Mouse (Mus musculus) olfactory bulb, adult 2 months (tissue): ENCODE data around the gene Actr1b. TPM values are rescaled to one million over a fixed set of nuclear protein-coding genes. Genes with fewer than 3 reads are reported as not detected.

Experiments
- H3K27ac ChIP-seq: fragments of 200-500 bp; 2 replicates; pipeline ENCODE4 v1.5.1; 2012; ENCODE audit warnings: low read depth, low read length; ENCODE audit not compliant: insufficient read depth
- H3K4me1 ChIP-seq: fragments of 200-500 bp; 2 replicates; pipeline ENCODE4 v1.6.1; 2012; ENCODE audit warnings: low read length; ENCODE audit not compliant: control insufficient read depth, insufficient read depth
- H3K4me3 ChIP-seq: fragments of 200-500 bp; 2 replicates; pipeline ENCODE4 v1.5.1; 2012; ENCODE audit warnings: mild to moderate bottlenecking, low read depth, low read length, moderate library complexity; ENCODE audit not compliant: insufficient read depth
- CTCF ChIP-seq: fragments of 200-500 bp; IDR thresholded peaks from 2 replicates; pipeline ENCODE4 v1.5.1; 2012; ENCODE audit warnings: low read depth, mild to moderate bottlenecking, low read length, moderate library complexity; ENCODE audit not compliant: insufficient read depth
- POLR2A ChIP-seq: fragments of 200-500 bp; IDR thresholded peaks from 2 replicates; pipeline ENCODE4 v1.6.1; 2012; ENCODE audit warnings: mild to moderate bottlenecking, low read depth, low read length, moderate library complexity; ENCODE audit not compliant: insufficient read depth
- WGBS: fragments of 180-500 bp; shearing (Covaris S2); methylation state at CpG from one replicate; pipeline ENCODE4 v1.1.7; 2018; 5-methylcytosine and 5-hydroxymethylcytosine counted together
- polyA plus RNA-seq: library from polyadenylated mRNA; stranded (reverse); fragments of >200 nt; gene quantifications from 2 replicates; pipeline ENCODE4 v1.2.4, GENCODE M21; 2012; ENCODE audit warnings: low replicate concordance; ENCODE audit not compliant: missing spikeins, insufficient read depth, insufficient read length

Gene Actr1b
- polyA plus RNA-seq, 1 experiment, result not detected

DNA sequence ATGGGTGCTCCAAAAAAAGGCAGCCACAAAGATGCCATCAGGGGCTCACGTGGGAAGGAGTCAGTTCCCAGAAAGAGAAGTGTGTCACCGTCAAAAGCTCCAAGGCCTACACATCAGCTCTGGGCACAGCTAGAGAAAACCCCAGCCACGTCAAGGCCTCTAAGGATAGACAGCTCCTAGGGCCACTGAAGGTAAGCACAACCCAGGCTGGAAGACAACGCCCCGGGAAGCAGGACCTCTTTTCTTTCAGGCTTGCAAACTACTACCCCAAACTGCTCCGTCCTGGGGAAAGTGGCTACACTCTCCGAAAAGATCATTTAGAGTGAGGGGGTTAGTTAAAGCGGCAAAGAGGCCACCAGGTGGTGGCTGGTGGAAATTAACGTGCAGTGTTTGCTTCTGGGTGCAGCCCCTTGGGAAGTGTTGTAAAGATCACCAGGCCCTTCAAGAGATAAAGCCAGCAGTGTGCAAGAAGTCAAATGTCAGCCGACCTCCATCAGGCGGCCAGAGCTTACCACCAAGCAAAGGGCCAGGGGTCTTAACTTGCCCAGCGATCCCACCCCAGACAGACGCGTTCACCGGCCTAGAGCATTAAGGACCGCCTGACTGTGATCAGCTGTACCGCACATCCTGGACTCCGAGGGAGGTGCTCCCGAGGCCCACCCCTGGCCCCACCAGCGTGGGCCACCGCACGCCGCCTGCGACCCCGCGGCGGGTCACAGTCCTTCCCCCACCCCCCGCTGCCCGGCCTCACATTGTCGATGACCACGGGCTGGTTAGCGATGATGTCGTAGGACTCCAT, 5.0 kb downstream of the Actr1b start:
- Histone ChIP-seq H3K27ac (peak overlapping the region; percentile 52), H3K4me1 (peaks cover 26% of the 10 kb centered on the region), H3K4me3 (peak overlapping the region; percentile 92)
- under 1% methylated on average over 33 of the region's 33 CpGs for WGBS
- TF ChIP-seq CTCF, result no peak
- TF ChIP-seq POLR2A, result no peak

DNA sequence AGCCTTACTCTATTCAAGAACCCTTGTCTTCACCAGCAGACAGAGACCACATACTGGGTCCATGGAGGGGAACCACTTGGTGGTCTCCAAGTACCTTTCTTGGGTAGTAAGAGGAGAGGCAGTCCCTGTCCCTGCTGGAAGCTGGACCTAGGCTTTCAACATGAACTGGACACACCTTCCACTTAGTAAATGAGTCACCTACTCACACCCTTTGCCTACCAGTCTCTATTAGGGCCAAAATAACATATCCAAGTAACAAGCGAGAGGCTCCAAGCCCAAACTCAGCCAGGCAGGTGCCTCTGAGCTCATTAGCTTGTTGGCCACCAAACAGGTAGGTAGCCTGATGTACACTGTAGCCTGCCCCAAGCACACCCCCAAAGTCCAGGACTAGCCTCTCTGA, 5.6 kb downstream of the Actr1b start:
- peaks cover 26% of the 10 kb centered on the region for H3K4me1 ChIP-seq
- no peak for TF ChIP-seq CTCF
- no peak for TF ChIP-seq POLR2A
- H3K27ac ChIP-seq, result no peak overlapping the region
- WGBS, result 65% methylated on average over 1 of the region's 1 CpGs
- peak overlapping the region; percentile 92 for H3K4me3 ChIP-seq

DNA sequence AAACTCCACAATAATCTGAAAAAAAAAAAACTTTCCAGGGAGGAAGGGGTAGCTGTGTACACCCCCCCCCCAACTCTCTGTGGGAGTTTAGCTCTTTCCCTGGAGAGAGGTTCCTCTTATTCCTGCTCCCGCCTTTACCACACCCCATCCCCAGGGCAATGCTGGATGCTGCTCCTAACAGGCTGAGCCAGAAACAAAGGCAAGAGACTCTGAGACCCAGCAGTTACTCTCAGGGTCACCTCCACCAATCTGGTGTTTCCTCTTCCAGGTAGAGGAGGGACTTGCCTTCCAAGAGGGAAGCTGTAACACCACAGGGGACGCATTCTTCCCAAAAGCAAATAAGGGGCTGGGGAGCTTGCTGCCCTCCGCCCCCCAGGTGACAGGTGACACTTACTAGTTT, 6.4 kb downstream of the Actr1b start:
- WGBS, result 74% methylated on average over 3 of the region's 3 CpGs
- Histone ChIP-seq H3K4me1 (peaks cover 26% of the 10 kb centered on the region), H3K4me3 (no peak overlapping the region), H3K27ac (no peak overlapping the region)
- TF ChIP-seq POLR2A, result no peak

DNA sequence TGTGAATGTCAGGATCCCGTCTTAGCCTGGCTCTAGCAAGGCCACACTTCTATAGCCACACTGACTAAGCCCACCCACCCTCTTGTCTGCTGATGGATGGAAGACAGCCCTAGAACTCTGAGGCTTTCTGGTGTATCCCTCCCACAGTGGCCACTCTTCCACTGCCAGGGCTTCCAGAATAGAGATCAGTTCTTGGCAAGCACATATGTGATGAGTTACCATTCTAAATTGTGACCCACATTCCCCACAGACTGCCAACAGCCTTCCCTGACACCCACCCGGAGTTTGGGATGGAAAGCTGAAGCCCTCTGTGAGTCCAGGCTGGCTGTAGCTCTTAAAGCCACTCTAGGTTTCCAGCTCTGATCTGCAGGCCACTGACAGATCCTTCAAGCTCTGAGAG, 7.1 kb downstream of the Actr1b start:
- Histone ChIP-seq H3K4me3 (no peak overlapping the region), H3K4me1 (peaks cover 26% of the 10 kb centered on the region), H3K27ac (no peak overlapping the region)
- WGBS, result 58% methylated on average over 2 of the region's 2 CpGs
- no peak for TF ChIP-seq POLR2A
- no peak for TF ChIP-seq CTCF

DNA sequence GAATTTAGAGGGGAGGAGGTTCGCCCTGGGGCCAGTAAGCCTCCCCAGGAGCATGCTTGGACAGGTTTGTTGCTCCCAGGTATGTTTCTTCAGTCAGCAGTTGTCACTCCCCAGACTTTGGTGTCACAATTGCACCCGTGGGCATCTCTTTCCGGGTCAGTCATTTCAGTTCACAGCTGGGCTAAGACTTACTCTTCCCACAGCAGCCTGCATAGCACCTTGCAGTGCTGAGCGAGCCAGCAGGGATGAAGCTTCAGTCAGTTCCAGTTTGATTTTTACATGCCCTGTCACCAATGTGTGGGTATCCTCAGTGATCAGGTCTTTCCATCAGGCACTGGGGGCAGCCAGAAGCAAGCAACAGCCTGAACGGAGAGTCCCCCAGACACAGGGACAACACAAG, 17.2 kb downstream of the Actr1b start:
- TF ChIP-seq CTCF (no peak), POLR2A (no peak)
- Histone ChIP-seq H3K4me3 (no peak overlapping the region), H3K27ac (no peak overlapping the region), H3K4me1 (peaks cover 2% of the 10 kb centered on the region)
- WGBS, result 75% methylated on average over 5 of the region's 5 CpGs

DNA sequence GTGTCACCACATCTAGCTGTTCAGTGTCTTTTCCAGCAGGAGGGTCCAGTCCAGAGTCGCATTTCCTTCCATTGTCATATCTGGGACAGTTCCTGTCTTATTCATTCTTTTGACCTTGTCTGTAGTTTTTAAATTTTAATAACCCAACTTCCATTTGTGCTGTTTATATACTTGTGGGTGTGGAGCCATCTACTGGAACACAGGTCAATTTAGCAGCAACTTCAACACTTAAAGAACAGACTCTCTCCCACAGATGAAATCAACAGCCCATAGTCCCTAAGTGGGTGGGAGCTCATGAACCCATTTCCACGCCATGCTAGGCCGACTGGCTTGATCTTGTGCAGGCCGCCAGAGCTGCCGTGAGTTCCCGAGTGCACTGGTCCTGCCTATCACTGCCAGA, 17.8 kb downstream of the Actr1b start:
- TF ChIP-seq CTCF (no peak), POLR2A (no peak)
- Histone ChIP-seq H3K27ac (no peak overlapping the region), H3K4me3 (no peak overlapping the region), H3K4me1 (peaks cover 2% of the 10 kb centered on the region)
- 71% methylated on average over 6 of the region's 6 CpGs for WGBS

DNA sequence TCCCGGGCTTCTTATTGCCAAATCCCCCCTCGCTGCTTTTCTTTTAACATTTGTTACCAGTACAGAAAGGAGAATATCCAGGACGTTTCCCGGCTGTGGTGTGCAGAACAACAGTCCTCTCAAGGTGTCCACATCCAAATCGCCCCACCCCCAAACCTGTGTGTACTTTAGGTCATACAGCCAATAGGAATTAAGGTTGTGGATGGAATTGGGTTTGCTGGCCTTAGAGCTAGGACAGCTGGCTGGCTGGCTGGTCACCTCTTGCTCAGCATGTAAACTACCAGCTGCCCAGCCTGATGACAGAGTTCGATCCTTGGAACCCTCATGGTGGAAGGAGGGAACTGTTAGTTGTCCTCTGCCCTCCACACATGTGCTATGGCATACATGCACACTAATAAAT, 19.4 kb downstream of the Actr1b start:
- Histone ChIP-seq H3K4me3 (no peak overlapping the region), H3K27ac (no peak overlapping the region), H3K4me1 (peaks cover 2% of the 10 kb centered on the region)
- 88% methylated on average over 6 of the region's 6 CpGs for WGBS
- TF ChIP-seq POLR2A (no peak), CTCF (no peak)

DNA sequence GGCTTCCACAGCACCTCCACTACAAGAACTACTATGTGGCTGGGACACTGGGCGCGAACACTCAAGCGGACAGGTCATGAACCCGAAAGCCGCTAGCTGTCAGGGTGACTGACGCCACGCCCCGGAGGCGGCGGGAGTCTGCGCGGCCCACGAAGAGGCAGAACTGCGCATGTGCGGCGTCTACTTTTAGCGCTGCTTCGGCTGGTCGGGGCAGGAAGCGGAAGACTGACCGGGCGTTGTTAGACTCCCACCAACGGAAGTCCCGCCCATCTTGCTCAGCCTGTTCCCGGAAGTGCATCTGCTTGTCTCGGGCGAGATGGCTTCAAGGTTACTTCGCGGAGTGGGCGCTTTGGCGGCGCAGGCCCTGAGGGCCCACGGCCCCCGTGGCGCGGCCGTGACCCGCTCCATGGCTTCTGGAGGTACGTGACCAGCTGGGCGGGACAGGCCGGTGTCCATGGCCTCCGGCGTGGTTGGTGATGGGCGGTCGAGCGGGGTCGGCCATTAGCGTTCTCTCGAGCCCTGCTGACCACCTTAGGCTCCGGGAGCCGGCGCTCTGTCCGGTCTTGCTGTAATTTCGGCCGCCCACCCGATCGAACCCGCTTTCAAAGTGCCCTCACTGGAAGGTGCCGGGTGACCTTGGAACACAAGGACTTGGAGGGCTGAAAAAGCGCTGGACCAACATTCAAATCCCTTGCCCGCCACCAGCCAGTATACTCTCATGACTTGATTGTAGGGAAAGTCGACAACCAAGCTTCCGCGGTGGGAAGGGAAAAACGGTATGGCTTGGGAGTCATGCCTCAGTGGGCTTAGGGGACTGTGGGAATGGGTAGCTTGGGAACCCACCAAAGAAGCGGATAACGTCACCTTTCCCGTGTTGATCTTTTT, 22.7 kb downstream of the Actr1b start, which contains the start of gene Cox5b:
TSS of gene Cox5b (plus strand) at position 179 of the 885 bp plus-strand sequence.
- peak within 1 kb of the TSS; percentile 85 for H3K27ac ChIP-seq
- TF ChIP-seq CTCF, result no peak
- no peak; the same call in 1 of the 2 replicates for TF ChIP-seq POLR2A
- under 1% methylated on average over 68 of the region's 68 CpGs for WGBS
- peak within 1 kb of the TSS; percentile 88 for H3K4me3 ChIP-seq
- peaks cover 2% of the 10 kb centered on the region for H3K4me1 ChIP-seq

DNA sequence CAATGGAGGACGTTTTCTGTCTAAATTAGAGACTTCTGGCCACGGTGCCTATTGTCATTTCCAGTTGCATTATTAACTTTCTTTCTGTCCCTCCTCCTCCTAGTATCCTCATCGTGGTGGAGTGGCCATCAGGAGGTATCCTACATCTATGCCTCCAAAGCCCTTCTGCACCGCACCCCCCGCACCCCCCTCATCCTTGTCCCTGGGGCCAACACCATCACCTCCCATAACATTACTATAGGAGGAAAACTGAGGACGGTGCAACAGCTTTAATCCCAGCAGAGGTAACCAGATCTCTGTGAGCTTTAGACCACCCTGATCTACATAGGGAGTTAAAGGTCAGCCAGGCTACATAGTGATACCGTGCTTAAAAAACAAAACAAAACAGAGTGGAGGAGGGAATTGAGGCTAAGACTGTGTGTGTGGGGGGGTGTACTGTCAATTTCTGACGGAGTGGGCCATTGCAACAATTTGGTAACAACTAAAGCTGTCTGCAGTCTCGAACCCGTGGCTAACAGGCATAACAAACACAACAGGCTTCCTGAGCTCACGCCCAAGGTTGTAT, 23.5 kb downstream of the Actr1b start:
- Histone ChIP-seq H3K4me3 (peak overlapping the region; percentile 60), H3K4me1 (peaks cover 2% of the 10 kb centered on the region), H3K27ac (peak overlapping the region; percentile 66; the same call in 1 of the 2 replicates)
- TF ChIP-seq CTCF (no peak), POLR2A (no peak)
- WGBS, result 58% methylated on average over 11 of the region's 11 CpGs
